Mouse (Mus musculus) neural tube, embryonic 15.5 days (tissue): ENCODE results near the gene Cpsf6. TPM values are rescaled to one million over a fixed set of nuclear protein-coding genes. Genes with fewer than 3 reads are reported as not detected.

Experiments
- ATAC-seq: fragments of 200-750 bp; cut with Nextera tagmentation; 2 replicates; pipeline ENCODE4 v1.8.0; 2017; ENCODE audit warnings: mild to moderate bottlenecking, moderate TSS enrichment, moderate library complexity; ENCODE audit not compliant: low FRiP score
- H3K27ac ChIP-seq: fragments of 300-500 bp; sonication (generic); replicated peaks from 2 replicates; pipeline ENCODE4 v1.5.1; 2015; ENCODE audit warnings: mild to moderate bottlenecking, inconsistent platforms
- H3K27me3 ChIP-seq: fragments of 300-500 bp; sonication (generic); replicated peaks from 2 replicates; pipeline ENCODE4 v1.6.1; 2015; ENCODE audit warnings: inconsistent platforms
- H3K36me3 ChIP-seq: fragments of 300-500 bp; sonication (generic); 2 replicates; pipeline ENCODE4 v1.6.1; 2015; ENCODE audit warnings: inconsistent platforms
- H3K4me1 ChIP-seq: fragments of 300-500 bp; sonication (generic); 2 replicates; pipeline ENCODE4 v1.6.1; 2015; ENCODE audit warnings: inconsistent platforms
- H3K4me2 ChIP-seq: fragments of 300-500 bp; sonication (generic); 2 replicates; pipeline ENCODE4 v1.6.1; 2015; ENCODE audit warnings: inconsistent platforms, mild to moderate bottlenecking, moderate library complexity
- H3K4me3 ChIP-seq: fragments of 300-500 bp; sonication (generic); replicated peaks from 2 replicates; pipeline ENCODE4 v1.5.1; 2015; ENCODE audit warnings: mild to moderate bottlenecking, inconsistent platforms
- H3K9ac ChIP-seq: fragments of 300-500 bp; sonication (generic); replicated peaks from 2 replicates; pipeline ENCODE4 v1.6.1; 2015; ENCODE audit warnings: mild to moderate bottlenecking, inconsistent platforms
- H3K9me3 ChIP-seq: fragments of 300-500 bp; sonication (generic); replicated peaks from 2 replicates; pipeline ENCODE4 v1.6.1; 2016; ENCODE audit warnings: inconsistent platforms
- WGBS: fragments of 180-500 bp; shearing (Covaris S2); methylation state at CpG from one replicate; pipeline ENCODE4 v1.1.7; 2015; ENCODE audit warnings: mixed read lengths; 5-methylcytosine and 5-hydroxymethylcytosine counted together
- polyA plus RNA-seq: library from polyadenylated mRNA; unstranded; fragments of >200 nt; fragmentation: Nextera tagmentation; extraction: Ambion mirVana; gene quantifications from 2 replicates; pipeline ENCODE4 v1.2.1, GENCODE M21; 2015

The Cpsf6 gene
- polyA plus RNA-seq, 1 experiment from 2014 or later = 126 TPM

GRCm38 (mm10) chr10:117403344-117403953 is 23.6 kb upstream of the Cpsf6 start:
- Histone ChIP-seq H3K4me3 (no peak overlapping the region), H3K27ac (no peak overlapping the region), H3K4me1 (peaks cover 9% of the 10 kb centered on the region; the same call in 1 of the 2 replicates), H3K9ac (no peak overlapping the region), H3K36me3 (no peaks in the 10 kb centered on the region), H3K4me2 (peak overlapping the region; percentile 16), H3K9me3 (no peaks in the 10 kb centered on the region), H3K27me3 (no peaks in the 10 kb centered on the region)
- ATAC-seq = peak; percentile 57; the same call in 1 of the 2 replicates
- WGBS = 23% methylated on average over 15 of the region's 15 CpGs

- Histone ChIP-seq H3K27me3 (no peaks in the 10 kb centered on the region), H3K9ac (no peak overlapping the region), H3K4me3 (no peak overlapping the region), H3K4me2 (peak overlapping the region; percentile 16), H3K4me1 (peaks cover 9% of the 10 kb centered on the region; the same call in 1 of the 2 replicates), H3K36me3 (no peaks in the 10 kb centered on the region), H3K27ac (no peak overlapping the region), H3K9me3 (no peaks in the 10 kb centered on the region)
- ATAC-seq = no peak
- WGBS = 61% methylated on average over 20 of the region's 20 CpGs
These were observed 22.9 kb upstream of the Cpsf6 start for GRCm38 (mm10) chr10:117402403-117403333.

GRCm38 (mm10) chr10:117401364-117401763 is 21.5 kb upstream of the Cpsf6 start:
- WGBS = 96% methylated on average over 4 of the region's 4 CpGs

GRCm38 (mm10) chr10:117400246-117400954 is 20.6 kb upstream of the Cpsf6 start:
- H3K4me3 ChIP-seq = no peak overlapping the region
- no peaks in the 10 kb centered on the region for H3K36me3 ChIP-seq
- no peak overlapping the region for H3K9ac ChIP-seq
- no peaks in the 10 kb centered on the region for H3K9me3 ChIP-seq
- 82% methylated on average over 4 of the region's 4 CpGs for WGBS
- H3K4me1 ChIP-seq = peaks cover 9% of the 10 kb centered on the region; the same call in 1 of the 2 replicates
- no peaks in the 10 kb centered on the region for H3K27me3 ChIP-seq
- H3K27ac ChIP-seq = no peak overlapping the region
- ATAC-seq = no peak
- H3K4me2 ChIP-seq = no peak overlapping the region

More at GRCm38 (mm10) chr10:117401364-117401763, 21.5 kb upstream of the Cpsf6 start:
- H3K36me3 ChIP-seq = no peaks in the 10 kb centered on the region
- no peaks in the 10 kb centered on the region for H3K27me3 ChIP-seq
- no peak overlapping the region for H3K4me2 ChIP-seq
- no peak overlapping the region for H3K9ac ChIP-seq
- no peaks in the 10 kb centered on the region for H3K9me3 ChIP-seq
- H3K4me1 ChIP-seq = peaks cover 9% of the 10 kb centered on the region; the same call in 1 of the 2 replicates
- no peak overlapping the region for H3K4me3 ChIP-seq
- no peak for ATAC-seq
- no peak overlapping the region for H3K27ac ChIP-seq

GRCm38 (mm10) chr10:117399839-117400238 is 20.0 kb upstream of the Cpsf6 start:
- ATAC-seq = no peak
- peaks cover 9% of the 10 kb centered on the region; the same call in 1 of the 2 replicates for H3K4me1 ChIP-seq
- WGBS = 83% methylated on average over 3 of the region's 3 CpGs
- H3K9me3 ChIP-seq = no peaks in the 10 kb centered on the region
- no peaks in the 10 kb centered on the region for H3K36me3 ChIP-seq
- no peaks in the 10 kb centered on the region for H3K27me3 ChIP-seq
- H3K4me3 ChIP-seq = no peak overlapping the region
- H3K27ac ChIP-seq = no peak overlapping the region
- no peak overlapping the region for H3K4me2 ChIP-seq
- no peak overlapping the region for H3K9ac ChIP-seq

- Histone ChIP-seq H3K27me3 (no peaks in the 10 kb centered on the region), H3K4me2 (no peak overlapping the region), H3K27ac (no peak overlapping the region), H3K9me3 (no peaks in the 10 kb centered on the region), H3K9ac (no peak overlapping the region), H3K4me1 (peaks cover 9% of the 10 kb centered on the region; the same call in 1 of the 2 replicates), H3K36me3 (no peaks in the 10 kb centered on the region), H3K4me3 (no peak overlapping the region)
- ATAC-seq = no peak
- WGBS = 54% methylated on average over 2 of the region's 2 CpGs
These were observed 19.4 kb upstream of the Cpsf6 start for GRCm38 (mm10) chr10:117399196-117399595.

- no peak for ATAC-seq
- no peaks in the 10 kb centered on the region for H3K27me3 ChIP-seq
- no peaks in the 10 kb centered on the region for H3K36me3 ChIP-seq
- H3K27ac ChIP-seq = no peak overlapping the region
- no peak overlapping the region for H3K4me2 ChIP-seq
- H3K9me3 ChIP-seq = no peaks in the 10 kb centered on the region
- H3K4me3 ChIP-seq = no peak overlapping the region
- 84% methylated on average over 18 of the region's 18 CpGs for WGBS
- H3K9ac ChIP-seq = no peak overlapping the region
- H3K4me1 ChIP-seq = peaks cover 13% of the 10 kb centered on the region; the same call in 1 of the 2 replicates
These were observed 18.4 kb upstream of the Cpsf6 start for GRCm38 (mm10) chr10:117398044-117398780.

- Histone ChIP-seq H3K36me3 (no peaks in the 10 kb centered on the region), H3K9me3 (no peaks in the 10 kb centered on the region), H3K4me3 (no peak overlapping the region), H3K27me3 (no peaks in the 10 kb centered on the region), H3K9ac (no peak overlapping the region), H3K27ac (no peak overlapping the region), H3K4me2 (0 out of 2 replicates have a peak overlapping the region, but pooled peaks have one; percentile 5), H3K4me1 (peaks cover 9% of the 10 kb centered on the region; the same call in 1 of the 2 replicates)
- ATAC-seq = no peak
- 90% methylated on average over 7 of the region's 10 CpGs for WGBS
These were observed 17.4 kb upstream of the Cpsf6 start for GRCm38 (mm10) chr10:117397106-117397625.

GRCm38 (mm10) chr10:117396386-117397048 is 16.7 kb upstream of the Cpsf6 start:
- Histone ChIP-seq H3K27me3 (no peaks in the 10 kb centered on the region), H3K9me3 (no peaks in the 10 kb centered on the region), H3K4me3 (no peak overlapping the region), H3K9ac (no peak overlapping the region), H3K36me3 (no peaks in the 10 kb centered on the region), H3K4me2 (0 out of 2 replicates have a peak overlapping the region, but pooled peaks have one; percentile 5), H3K4me1 (peaks cover 9% of the 10 kb centered on the region; the same call in 1 of the 2 replicates), H3K27ac (no peak overlapping the region)
- no peak for ATAC-seq
- 60% methylated on average over 18 of the region's 18 CpGs for WGBS

- Histone ChIP-seq H3K9ac (no peak overlapping the region), H3K4me3 (no peak overlapping the region), H3K27ac (no peak overlapping the region), H3K4me1 (peaks cover 9% of the 10 kb centered on the region; the same call in 1 of the 2 replicates), H3K9me3 (no peaks in the 10 kb centered on the region), H3K4me2 (no peak overlapping the region), H3K27me3 (no peaks in the 10 kb centered on the region), H3K36me3 (no peaks in the 10 kb centered on the region)
- 99% methylated on average over 2 of the region's 2 CpGs for WGBS
- ATAC-seq = no peak
These were observed 16.0 kb upstream of the Cpsf6 start for GRCm38 (mm10) chr10:117395801-117396200.
